Mouse (Mus musculus) lung, embryonic 16.5 days (tissue): ENCODE data around the gene Lmntd1. TPM values are rescaled to one million over a fixed set of nuclear protein-coding genes. Genes with fewer than 3 reads are reported as not detected.
A peak's percentile ranks its signal among the peaks of the same experiment; 100 is the strongest.
"Not testable (repeated sequence)": the region's sequence is repeated elsewhere in the genome, so short reads cannot be mapped to it uniquely, and the experiment has no call there.

Experiments
- ATAC-seq: fragments of 200-750 bp; cut with Nextera tagmentation; 2 replicates; pipeline ENCODE4 v1.8.0; 2017; ENCODE audit warnings: low read depth, mild to moderate bottlenecking, moderate library complexity
- H3K27ac ChIP-seq: fragments of 300-500 bp; sonication (generic); 2 replicates; pipeline ENCODE4 v1.5.1; 2014; ENCODE audit warnings: mild to moderate bottlenecking, control low read depth, low read length
- H3K27me3 ChIP-seq: fragments of 300-500 bp; sonication (generic); 2 replicates; pipeline ENCODE4 v1.6.1; 2014; ENCODE audit warnings: low read depth, low read length, mixed read lengths; ENCODE audit not compliant: control insufficient read depth, insufficient read depth
- H3K36me3 ChIP-seq: fragments of 300-500 bp; sonication (generic); 2 replicates; pipeline ENCODE4 v1.6.1; 2014; ENCODE audit warnings: low read length; ENCODE audit not compliant: control insufficient read depth, insufficient read depth
- H3K4me1 ChIP-seq: fragments of 300-500 bp; sonication (generic); replicated peaks from 2 replicates; pipeline ENCODE4 v1.6.1; 2014; ENCODE audit warnings: low read length, mixed read lengths; ENCODE audit not compliant: control insufficient read depth, insufficient read depth
- H3K4me2 ChIP-seq: fragments of 300-500 bp; sonication (generic); 2 replicates; pipeline ENCODE4 v1.6.1; 2014; ENCODE audit warnings: low read depth, low read length, control low read depth
- H3K4me3 ChIP-seq: fragments of 300-500 bp; sonication (generic); 2 replicates; pipeline ENCODE4 v1.5.1; 2014; ENCODE audit warnings: mild to moderate bottlenecking, low read length, control low read depth
- H3K9ac ChIP-seq: fragments of 300-500 bp; sonication (generic); 2 replicates; pipeline ENCODE4 v1.6.1; 2014; ENCODE audit warnings: low read length, control low read depth
- H3K9me3 ChIP-seq: fragments of 300-500 bp; sonication (generic); 2 replicates; pipeline ENCODE4 v1.6.1; 2016; ENCODE audit warnings: low read length; ENCODE audit not compliant: control insufficient read depth
- WGBS: fragments of 180-500 bp; shearing (Covaris S2); extraction: QIAGEN DNeasy Blood & Tissue Kit; methylation state at CpG from one replicate; pipeline ENCODE4 v1.1.7; 2014; 5-methylcytosine and 5-hydroxymethylcytosine counted together
- polyA plus RNA-seq: library from polyadenylated mRNA; unstranded; fragments of >200 nt; fragmentation: Nextera tagmentation; extraction: Ambion mirVana; gene quantifications from 2 replicates; pipeline ENCODE4 v1.2.1, GENCODE M21; 2015

The Lmntd1 gene
- polyA plus RNA-seq, 1 experiment from 2014 or later, result 1.3 TPM

DNA sequence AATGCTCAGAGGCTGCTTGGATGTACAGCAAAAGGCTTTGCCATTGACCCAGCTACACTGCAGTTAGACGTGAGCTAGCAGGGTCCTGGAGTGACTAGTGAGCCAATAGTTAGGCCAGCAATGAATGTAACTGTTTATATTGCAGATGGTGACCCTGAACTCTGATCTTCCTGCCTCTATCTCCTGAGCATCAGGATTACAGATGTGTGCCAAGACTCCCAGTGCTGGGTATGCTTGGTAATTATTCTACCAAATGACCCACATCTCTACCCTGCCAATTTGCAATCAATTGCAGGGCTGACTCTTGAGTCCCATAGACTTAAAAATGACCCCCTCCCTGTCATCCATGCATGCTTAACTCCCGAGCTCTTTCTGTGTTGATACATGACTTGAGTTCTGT is 269.4 kb downstream of the Lmntd1 start:
- H3K4me3 ChIP-seq, result no peak overlapping the region
- H3K4me2 ChIP-seq, result no peak overlapping the region
- ATAC-seq, result no peak
- H3K36me3 ChIP-seq, result no peaks in the 10 kb centered on the region
- H3K27me3 ChIP-seq, result no peaks in the 10 kb centered on the region
- no peak overlapping the region for H3K9ac ChIP-seq
- peaks cover 1% of the 10 kb centered on the region for H3K4me1 ChIP-seq
- H3K9me3 ChIP-seq, result no peaks in the 10 kb centered on the region
- no peak overlapping the region for H3K27ac ChIP-seq
- 65% methylated on average over 2 of the region's 2 CpGs for WGBS

DNA sequence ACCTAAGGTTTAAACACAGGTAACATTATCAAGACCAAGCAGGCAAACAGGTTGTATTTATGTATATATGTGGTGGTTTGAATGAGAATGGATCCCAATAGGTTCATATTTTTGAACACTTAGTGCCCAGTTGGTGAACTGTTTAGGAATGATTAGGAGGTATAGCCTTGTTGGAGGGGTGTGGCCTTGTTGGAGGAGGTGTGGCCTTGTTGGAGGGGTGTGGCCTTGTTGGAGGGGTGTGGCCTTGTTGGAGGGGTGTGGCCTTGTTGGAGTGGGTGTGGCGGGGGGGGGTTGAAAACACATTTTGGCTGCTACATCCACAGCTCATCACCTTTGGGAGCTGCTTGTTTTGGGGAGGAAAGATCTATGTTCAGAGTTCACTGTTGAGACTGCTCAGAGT is 270.7 kb downstream of the Lmntd1 start:
- ATAC-seq, result no peak
- Histone ChIP-seq H3K4me2 (no peak overlapping the region), H3K4me3 (no peak overlapping the region), H3K27me3 (no peaks in the 10 kb centered on the region), H3K9ac (no peak overlapping the region), H3K4me1 (peaks cover 7% of the 10 kb centered on the region), H3K9me3 (no peaks in the 10 kb centered on the region), H3K36me3 (no peaks in the 10 kb centered on the region), H3K27ac (no peak overlapping the region)
- 44% methylated on average over 1 of the region's 1 CpGs for WGBS

DNA sequence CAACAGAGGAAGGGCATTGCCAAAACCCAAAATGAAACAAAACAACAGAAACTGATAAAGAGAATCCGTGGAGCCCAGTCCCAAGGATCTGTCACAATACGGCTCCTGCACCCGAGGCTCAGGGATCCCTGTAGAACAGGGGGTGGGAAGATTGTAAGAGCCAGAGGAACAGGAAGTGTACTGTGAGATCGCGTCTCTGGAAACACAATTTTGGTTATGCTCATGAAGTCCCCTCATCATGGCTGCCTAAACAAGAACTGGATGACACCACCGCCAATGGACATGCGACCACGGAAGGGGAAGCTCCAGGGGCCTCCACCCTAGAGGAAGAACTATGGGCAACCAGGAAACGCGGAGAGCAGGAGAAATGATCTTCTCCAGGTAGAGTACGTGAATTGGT is 271.3 kb downstream of the Lmntd1 start:
- Histone ChIP-seq H3K4me3 (no peak overlapping the region), H3K4me1 (peaks cover 7% of the 10 kb centered on the region), H3K27ac (no peak overlapping the region), H3K27me3 (no peaks in the 10 kb centered on the region), H3K9me3 (no peaks in the 10 kb centered on the region), H3K36me3 (no peaks in the 10 kb centered on the region), H3K9ac (no peak overlapping the region), H3K4me2 (no peak overlapping the region)
- WGBS, result 80% methylated on average over 11 of the region's 11 CpGs
- no peak for ATAC-seq

DNA sequence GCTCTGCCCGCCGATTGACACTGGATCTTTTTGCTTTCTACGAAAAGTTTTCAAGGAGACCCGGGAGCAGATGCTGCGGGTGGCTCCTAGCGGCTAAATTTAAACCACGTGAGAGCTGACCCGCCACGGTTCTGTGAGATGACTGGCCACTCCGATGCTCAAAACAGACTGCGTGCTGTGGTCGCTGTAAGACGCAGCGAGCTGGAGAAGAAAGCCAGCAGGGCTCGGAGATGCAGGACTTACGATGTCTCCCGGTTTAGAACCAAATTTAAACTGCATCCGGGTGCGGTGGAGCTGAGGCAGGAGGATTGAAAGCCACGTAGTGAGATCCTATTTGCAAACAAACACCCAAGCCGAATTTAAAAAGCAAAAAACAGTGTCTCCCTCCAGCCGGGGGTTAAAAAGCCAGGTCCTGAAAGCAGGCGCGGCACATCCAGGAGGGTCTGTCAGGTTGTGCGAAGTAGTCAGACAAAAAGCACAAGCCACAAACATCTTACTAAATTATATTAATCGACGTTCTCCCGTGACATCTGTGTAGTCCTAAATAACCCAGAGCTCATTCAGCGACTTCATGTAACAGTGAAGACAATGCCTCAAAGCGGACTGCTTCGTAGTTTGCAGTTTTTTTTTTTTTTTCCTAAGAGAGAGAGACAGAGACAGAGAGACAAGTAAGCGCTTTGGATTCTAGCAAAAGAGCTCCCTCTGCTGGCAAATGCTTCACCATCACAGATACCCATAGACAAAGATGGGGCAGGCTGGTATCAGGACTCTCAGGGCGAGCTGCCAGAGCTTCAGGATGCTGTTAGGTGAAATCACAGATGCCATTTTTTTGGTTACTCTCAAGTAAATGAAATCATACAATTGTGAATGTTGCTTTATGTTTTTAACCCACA is 272.6 kb downstream of the Lmntd1 start:
- peak; percentile 53 for ATAC-seq
- Histone ChIP-seq H3K9me3 (no peaks in the 10 kb centered on the region), H3K27ac (peak overlapping the region; percentile 66), H3K36me3 (no peaks in the 10 kb centered on the region), H3K4me3 (peak overlapping the region; percentile 46), H3K27me3 (no peaks in the 10 kb centered on the region), H3K4me1 (peaks cover 7% of the 10 kb centered on the region), H3K4me2 (peak overlapping the region; percentile 95), H3K9ac (peak overlapping the region; percentile 60)
- WGBS, result under 1% methylated on average over 33 of the region's 33 CpGs

DNA sequence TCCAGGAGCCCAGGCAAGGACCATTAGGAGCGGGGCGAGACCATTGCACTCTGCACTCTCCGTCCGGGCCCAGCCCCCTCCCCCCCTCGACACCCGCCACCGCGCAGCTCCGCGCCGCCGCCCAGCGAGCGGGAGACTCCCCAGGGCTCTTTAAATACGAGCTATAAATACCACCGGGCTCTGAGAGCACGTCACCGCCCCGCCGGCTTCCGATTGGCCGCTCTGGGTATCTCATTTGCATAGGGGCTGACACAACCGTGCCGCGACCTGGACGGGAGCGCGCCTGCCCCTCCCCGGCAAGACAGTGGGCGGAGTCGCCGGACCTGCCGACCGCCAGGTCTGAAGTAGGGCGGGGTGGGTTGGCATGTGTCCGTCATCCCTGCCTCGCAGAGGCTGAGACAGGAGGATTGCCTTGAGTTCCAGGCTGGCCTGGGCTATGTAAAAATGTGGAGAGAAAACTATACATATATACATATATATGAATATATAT is 273.4 kb downstream of the Lmntd1 start:
- H3K4me1 ChIP-seq, result peaks cover 11% of the 10 kb centered on the region
- peak overlapping the region; percentile 85 for H3K27ac ChIP-seq
- no peaks in the 10 kb centered on the region for H3K36me3 ChIP-seq
- ATAC-seq, result peak; percentile 97
- WGBS, result 0% methylated on average over 30 of the region's 37 CpGs
- H3K4me3 ChIP-seq, result peak overlapping the region; percentile 46
- peak overlapping the region; percentile 60 for H3K9ac ChIP-seq
- H3K9me3 ChIP-seq, result no peaks in the 10 kb centered on the region
- H3K27me3 ChIP-seq, result no peaks in the 10 kb centered on the region
- peak overlapping the region; percentile 95 for H3K4me2 ChIP-seq

DNA sequence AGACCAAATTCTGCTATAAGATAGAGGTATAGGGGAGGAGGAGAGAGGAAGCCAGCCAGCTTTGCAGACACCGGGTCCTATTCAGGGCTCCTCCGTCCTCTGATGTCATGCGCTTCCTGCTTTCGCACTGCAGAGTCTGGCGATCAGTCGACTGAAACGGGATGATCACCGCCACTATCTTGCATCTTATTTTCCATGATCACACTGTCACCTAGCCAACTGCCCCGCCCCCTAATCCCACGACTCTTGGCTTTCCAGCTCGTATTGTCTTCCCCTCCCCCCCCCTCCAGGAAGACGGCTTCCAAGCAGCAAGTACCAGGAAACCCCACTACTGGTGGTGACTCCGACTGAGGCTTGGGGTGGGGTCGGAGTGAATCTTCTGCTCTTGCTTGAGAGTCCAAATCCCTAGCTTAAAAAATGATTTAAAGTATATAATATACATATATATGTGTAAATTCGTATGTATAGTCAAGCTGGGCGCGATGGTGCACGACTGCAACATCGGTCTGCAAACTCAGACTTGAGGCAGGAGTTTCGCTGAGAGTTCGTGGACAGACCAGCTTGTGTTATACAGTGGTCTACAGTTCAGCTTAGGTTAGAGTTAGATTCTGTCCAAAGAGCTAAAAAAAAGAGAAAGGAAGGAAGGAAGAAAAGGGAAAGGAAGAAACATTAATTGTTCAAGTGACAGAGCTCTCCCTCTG is 274.0 kb downstream of the Lmntd1 start:
- Histone ChIP-seq H3K4me3 (peak overlapping the region; percentile 46), H3K36me3 (no peaks in the 10 kb centered on the region), H3K27me3 (no peaks in the 10 kb centered on the region), H3K4me2 (peak overlapping the region; percentile 95), H3K9me3 (no peaks in the 10 kb centered on the region), H3K4me1 (peaks cover 12% of the 10 kb centered on the region), H3K9ac (peak overlapping the region; percentile 60), H3K27ac (peak overlapping the region; percentile 85)
- peak; percentile 34 for ATAC-seq
- under 1% methylated on average over 21 of the region's 21 CpGs for WGBS

DNA sequence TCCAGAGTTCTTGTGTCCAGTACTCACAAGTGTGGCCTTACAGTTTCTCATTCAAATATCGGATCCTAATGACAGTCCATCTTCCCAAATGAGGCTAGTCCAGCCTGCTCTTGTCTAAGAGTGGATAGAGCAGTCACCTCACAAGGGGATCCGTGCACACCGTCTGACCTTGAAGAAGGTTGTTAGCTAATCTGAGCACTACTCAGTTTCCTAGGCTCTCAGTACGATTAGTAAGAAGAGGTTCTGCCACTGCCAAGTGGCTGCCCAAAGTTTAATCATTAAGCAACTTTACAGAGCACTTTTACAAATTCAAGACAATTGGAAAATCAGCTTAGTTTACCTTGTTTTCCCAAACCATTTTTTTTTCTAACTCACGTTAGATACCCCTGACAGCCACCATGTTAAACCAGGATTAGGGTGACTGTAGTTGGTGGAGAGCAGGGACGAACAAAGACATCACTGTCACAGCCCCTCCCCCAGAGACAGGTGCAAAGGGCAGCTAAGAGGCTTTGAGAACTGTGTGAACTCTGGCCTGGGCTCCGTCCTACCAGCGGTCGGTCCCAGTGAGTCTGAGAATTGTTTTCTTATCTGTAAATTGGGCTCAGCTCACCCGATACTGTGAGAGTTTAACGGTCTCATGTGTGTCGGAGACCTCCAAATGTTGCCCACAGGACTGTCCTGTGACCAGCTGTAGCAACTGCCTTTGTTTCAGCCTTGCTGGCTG is 275.4 kb downstream of the Lmntd1 start:
- H3K4me2 ChIP-seq, result no peak overlapping the region
- WGBS, result 37% methylated on average over 12 of the region's 12 CpGs
- H3K27me3 ChIP-seq, result no peaks in the 10 kb centered on the region
- H3K4me3 ChIP-seq, result no peak overlapping the region
- no peak for ATAC-seq
- H3K4me1 ChIP-seq, result peaks cover 12% of the 10 kb centered on the region
- H3K36me3 ChIP-seq, result no peaks in the 10 kb centered on the region
- peak overlapping the region; percentile 27 for H3K27ac ChIP-seq
- no peak overlapping the region for H3K9ac ChIP-seq
- H3K9me3 ChIP-seq, result no peaks in the 10 kb centered on the region

DNA sequence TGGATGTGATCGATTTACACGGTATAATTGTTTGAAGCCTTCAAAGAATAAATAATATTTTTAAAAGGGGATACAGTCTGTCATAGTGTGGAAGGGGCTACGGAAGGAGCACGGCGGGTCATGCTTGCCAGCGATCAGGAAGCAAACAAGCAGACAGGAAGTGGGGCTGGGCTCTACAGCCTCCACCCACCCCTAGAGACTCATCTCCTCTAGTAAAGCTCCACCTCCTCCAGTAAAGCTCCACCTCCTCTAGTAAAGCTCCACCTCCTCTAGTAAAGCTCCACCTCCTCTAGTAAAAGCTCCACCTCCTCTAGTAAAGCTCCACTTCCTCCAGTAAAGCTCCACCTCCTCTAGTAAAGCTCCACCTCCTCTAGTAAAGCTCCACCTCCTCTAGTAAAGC is 276.6 kb downstream of the Lmntd1 start:
- not testable (repeated sequence) for H3K9ac ChIP-seq, ATAC-seq, H3K27ac ChIP-seq, H3K4me2 ChIP-seq, H3K9me3 ChIP-seq, H3K4me3 ChIP-seq, H3K27me3 ChIP-seq, H3K36me3 ChIP-seq
- H3K4me1 ChIP-seq, result peaks cover 12% of the 10 kb centered on the region
- 64% methylated on average over 6 of the region's 6 CpGs for WGBS
